Mouse (Mus musculus): ENCODE data around the gene Spr.
"Not testable (repeated sequence)": the region's sequence is repeated elsewhere in the genome, so short reads cannot be mapped to it uniquely, and the experiment has no call there.

The Spr gene

DNA sequence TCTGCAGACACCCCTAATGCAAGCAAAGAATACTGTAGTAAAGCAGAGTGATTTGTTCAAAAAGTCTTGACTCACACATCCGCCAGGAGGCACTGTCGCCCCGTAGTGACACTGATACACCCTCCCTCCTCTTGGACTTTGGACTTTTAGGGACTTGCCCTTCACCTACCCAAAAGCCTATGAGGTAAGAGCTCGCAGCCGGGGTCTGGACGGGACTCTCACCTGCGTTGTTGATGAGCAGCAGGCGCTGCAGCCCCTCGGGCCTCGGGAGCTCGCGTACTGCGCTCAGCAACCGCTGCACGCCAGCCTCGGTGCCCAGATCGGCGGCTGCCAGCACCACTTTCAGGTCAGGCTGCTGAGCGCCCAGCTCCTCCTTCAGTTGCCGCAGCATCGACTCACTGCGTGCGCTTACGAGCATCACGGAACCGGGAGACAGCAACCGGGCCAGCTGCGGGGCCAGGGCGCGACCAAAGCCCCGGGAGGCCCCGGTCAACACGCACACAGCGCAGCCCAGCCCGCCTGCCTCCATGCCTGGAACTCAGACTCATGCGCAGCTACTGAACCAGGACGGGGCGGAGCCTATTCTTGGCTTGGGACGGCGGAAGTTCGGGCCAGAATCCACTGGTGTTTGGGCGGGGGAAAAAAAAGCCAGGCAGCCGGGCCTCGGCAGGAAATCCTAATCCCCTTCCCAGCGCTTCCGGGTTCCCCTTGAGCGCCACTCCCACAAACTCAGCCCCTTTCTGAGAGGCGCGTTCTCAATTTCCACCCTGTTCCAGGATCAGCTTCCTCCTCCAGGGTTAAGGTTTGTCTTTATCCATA, at the start of gene Spr:
Spr (minus strand) TSS at position 550 of the 819 bp plus-strand sequence.
- in situ Hi-C loops (cut with MboI, MseI), result no loop called here

DNA sequence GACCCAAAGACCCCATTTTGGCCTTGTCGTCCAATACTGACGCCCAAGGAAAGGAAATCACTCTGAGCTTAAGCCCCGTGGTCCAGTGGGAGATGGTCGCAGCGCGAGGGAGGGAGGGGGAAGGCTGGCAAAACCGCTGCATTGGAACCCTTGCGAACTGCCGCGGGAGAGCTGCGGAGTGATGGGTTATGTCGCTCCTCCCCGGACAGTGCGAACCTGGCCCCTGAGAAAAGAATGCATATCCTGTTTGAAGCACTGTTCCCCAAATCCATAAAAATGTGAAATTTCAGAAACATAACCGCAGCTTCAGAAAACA, 49.1 kb upstream of the Spr start:
- in situ Hi-C loops (cut with MboI, MseI), result loop anchor here in 1 of 2 experiments (5.0 kb wide), 1 partner anchor 59 kb away; no protein-coding TSS in a partner anchor

DNA sequence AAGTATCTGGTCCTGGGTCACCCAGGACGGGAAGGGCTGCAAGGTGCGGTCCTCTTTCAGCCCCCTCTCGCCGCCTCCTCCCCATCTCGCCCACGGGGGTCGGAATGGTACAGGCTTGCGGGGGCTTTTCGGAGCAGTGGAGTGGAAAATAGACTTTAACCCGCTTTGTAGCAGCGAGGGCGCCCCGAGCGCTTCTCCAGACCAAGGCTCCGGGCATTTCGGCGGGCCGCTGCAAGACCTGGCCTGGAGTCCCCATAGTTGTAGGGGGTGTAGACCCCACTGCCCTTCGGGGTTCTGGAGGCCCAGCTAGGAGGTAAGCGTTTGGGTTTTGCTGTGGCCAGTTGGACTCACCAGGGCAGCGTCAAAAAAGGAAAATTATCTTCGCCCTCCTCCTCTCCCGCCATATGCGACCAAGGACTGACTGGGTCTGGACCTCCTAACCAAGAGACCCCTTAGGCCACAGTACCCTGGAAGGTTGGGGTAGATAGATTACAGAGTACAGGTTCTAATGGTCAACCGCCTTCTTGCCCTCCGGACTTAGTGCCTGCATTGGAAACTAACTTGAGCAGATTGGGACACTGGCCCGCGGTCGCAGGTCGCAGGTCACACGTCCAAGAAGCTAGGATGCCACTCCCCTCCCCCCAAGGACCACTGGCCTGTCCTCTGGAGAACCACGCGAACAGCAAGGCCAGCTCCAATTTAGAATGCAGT, 48.6 kb upstream of the Spr start:
- in situ Hi-C loops (cut with MboI, MseI), result loop anchor here in 1 of 2 experiments (5.0 kb wide), 1 partner anchor 59 kb away; no protein-coding TSS in a partner anchor

DNA sequence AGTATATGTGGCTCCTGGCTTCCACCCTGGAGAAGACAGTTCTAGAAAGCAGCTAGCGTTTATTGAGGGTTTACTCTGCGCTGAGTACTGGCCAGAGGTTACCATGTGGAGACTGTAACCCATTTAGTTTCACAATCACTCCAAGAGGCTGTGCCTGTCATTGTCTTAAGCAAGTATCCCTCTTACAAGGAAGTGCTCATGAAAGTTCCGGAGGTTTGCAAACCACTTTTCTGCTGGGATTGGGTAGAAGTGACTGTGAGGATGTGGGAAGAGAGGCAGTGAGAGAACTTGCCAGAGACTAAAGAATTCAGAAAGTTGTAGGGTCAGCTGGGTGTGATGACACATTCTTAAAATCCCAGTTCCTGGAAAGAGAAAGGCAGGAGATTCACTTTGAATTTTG, 46.4 kb upstream of the Spr start:
- in situ Hi-C loops (cut with MboI, MseI), result no loop called here

DNA sequence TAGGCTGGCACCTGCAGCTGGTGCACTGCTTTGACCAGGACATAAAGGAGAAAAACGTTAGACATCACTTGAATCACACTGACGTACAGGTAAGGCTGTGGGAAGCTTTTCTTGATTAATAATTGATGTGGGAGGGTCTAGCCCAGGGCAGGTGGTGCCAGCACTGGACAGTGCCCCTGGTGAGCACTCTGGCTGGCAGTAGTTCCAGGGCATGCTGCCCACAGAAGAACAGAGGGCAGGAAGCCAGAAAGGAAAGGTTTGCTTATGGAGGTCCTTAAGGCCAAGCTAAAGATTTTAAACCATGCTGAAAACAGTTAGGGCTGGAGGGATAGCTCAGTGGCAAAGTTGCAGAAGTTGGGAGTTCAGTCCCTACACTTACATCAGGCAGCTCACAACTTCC, 42.5 kb upstream of the Spr start:
- in situ Hi-C loops (cut with MboI, MseI), result no loop called here

DNA sequence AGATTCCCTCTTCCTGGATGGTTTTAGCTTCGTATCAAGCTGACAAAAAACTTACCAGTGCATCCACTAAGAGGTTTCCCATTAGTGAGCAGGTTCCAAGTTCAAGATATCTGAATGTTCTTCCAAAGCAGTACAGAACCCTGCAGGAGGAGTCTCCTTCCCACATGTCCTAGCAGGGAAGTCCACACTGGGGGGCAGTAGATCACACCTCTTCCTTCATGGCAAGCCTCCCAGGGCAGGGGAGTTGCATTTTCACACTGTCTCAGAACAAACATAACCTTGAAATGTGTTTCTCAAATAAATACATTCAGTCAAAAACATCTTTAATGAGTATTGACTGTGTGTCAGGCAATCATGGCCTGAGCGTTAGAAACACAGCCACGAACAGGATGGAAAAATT, 42.0 kb upstream of the Spr start:
- in situ Hi-C loops (cut with MboI, MseI), result no loop called here

DNA sequence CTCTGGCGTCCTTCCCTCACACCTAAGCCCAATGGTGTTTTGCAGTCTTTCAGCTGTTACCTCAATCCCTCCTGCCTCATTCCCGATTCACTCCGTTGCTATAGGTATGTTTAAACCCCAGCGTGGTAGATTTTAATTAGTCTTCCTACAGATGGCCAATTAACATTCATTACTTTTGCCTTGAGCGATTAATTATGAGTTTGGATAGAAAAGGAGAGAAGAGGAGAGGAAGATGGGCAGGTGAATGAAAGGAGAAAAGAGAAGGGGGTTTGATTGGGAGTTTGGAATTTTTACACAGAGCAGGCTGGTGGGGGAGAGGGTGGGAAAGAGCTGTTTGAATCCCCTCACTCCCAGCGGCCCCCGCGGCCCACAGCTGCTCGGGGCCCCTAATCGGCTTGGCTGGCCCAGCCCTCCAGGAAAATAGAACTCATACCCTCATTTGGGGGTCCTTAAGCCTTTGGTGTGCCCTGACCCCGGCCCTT, 27.9 kb upstream of the Spr start:
- in situ Hi-C loops (cut with MboI, MseI), result no loop called here

DNA sequence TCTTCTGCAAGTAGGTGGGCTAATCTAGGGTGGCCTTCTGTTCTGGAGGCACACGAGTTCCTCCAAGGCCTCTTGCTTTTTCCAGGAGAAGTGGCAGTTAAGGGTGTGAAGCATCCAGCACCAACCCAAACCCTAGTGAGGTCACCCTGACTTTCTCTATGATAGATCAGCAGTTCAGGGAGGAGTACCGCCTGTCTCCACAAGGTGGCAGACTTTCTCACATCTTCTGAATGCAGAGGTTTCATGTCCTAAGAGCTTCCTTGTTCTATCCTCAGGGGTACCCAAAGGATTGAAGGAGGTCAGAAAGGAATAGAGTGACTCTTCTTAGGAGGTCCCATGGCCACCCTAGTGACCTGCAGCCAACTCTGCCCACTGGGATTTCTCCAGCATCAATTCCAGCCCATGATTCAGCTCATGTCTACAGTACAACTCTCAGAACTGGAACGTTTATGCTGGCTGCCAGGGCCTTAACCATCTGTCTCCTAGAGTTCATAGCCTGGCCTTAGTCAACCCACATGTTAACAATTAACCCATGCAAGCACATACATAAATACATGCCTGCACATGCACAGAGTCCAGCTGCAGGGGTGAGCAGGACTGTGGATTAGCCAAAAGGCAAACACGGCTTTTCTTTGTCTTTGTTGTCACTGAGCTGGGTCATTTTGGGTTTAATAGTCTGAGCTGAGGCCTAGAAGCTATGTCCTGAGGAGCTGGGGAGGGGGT, 22.8 kb upstream of the Spr start:
- in situ Hi-C loops (cut with MboI, MseI), result no loop called here

DNA sequence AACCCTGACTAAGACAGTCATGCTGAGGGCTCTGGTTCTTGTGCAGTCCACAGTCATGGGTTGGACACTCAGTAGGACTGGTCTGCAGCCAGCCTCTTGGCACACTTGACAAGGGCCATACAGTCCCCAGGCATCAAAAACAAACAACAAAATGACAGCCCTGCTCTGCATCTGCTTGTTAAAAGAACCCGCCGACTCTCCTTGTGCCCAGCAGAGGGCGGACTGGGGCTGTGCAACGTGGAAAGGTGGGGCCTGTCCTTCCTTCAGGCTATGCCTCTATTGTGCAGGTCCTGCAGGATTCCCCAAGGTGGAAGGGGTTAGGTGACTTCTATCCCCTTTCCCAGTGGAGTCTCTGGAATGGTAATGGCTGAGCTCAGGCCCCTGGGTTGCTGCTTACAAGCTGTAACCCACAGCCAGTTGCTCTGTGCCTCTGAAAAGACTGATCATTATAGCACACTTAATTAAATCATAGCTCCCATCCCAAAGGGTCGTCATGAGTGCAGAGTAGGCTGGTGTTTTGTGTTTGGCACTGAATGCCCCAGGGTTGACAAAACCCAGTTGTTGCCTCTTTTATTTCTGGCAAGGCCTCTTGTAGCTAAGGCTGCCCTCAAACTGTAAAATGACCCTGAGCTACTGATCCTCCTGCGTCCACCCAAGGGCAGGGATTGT, 21.7 kb upstream of the Spr start:
- in situ Hi-C loops (cut with MboI, MseI), result not testable (repeated sequence)

DNA sequence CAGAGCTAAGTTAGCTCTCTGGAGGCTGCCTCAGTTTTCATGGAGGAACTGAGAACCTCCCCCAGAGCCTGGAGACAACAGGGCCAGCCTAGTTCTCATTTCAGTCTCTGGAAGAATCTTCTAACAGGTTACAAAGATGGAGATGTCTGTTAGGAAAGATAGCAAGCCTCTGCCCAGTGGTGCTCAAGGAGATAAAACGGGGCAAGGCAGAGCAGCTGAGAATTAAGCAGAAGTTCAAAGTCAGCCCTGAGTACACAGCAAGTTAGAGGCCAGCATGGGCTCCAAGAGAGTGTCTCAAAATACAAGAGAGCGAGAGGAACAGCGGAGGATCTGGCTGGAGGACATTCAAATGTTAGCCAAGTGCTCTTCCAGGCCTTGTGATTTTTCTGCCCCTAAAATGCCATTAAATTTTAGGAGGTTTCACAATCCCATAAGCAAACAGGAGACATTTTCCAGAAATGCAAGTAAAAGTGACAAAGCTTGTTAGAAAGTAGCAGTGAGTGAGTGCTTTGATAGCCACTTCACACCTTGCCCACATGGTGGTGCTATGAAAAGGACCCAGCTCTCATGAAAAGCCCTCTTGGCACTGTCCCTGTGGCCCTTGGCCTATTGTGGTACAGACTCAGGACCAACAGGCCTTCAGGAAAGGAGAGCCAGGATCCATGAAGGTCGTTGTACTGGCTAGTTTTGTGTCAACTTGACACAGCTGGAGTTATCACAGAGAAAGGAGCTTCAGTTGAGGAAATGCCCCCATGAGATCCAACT, 20.7 kb upstream of the Spr start:
- in situ Hi-C loops (cut with MboI, MseI), result not testable (repeated sequence)

DNA sequence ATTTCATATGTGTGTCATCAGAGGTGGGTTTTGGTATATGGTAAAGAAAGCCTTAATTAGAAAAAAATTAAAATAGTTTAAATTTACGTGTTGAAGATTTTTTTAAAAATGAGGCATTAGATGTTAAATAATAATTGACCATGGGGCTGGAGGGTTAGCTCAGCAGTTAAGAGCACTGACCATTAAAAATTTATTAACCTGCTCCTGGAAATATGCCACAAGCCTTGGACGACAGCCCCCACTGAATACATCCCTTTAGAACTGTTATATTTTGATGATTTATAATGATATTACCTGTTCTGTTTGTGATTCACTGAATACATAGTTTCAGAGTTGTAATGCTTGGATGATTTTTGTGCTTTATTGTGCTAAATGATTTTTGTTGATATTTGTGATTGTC, 19.0 kb upstream of the Spr start:
- in situ Hi-C loops (cut with MboI, MseI), result not testable (repeated sequence)

DNA sequence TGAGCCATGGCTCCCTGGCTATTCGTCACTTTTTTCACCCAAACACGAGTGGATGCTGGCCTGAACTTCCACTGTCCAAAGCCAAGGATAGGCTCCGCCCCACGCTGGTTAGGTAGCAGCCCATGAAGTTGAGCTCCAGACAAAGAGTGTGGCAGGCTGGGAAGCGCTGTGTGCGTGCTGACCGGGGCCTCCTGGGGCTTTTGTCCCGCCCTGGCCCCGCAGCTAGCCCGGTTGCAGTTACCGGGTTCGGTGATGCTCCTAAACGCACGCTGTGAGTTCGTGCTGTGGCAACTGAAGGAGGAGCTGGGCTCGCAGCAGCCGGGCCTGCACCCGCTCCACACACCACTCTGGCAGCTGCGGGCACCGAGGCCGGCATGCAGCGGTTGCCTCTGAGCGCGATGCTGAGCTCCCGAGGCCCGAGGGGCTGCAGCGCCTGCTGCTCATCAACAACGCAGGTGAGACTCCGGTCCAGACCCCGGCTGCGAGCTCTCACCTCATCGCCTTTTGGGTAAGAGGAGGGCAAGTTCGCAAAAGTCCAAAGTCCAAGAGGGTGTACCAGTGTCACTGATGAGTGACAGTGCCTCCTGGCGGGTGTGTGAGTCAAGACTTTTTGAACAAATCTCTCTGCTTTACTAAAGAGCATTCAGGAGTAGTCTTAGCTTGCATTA, 17.4 kb upstream of the Spr start:
- in situ Hi-C loops (cut with MboI, MseI), result no loop called here

DNA sequence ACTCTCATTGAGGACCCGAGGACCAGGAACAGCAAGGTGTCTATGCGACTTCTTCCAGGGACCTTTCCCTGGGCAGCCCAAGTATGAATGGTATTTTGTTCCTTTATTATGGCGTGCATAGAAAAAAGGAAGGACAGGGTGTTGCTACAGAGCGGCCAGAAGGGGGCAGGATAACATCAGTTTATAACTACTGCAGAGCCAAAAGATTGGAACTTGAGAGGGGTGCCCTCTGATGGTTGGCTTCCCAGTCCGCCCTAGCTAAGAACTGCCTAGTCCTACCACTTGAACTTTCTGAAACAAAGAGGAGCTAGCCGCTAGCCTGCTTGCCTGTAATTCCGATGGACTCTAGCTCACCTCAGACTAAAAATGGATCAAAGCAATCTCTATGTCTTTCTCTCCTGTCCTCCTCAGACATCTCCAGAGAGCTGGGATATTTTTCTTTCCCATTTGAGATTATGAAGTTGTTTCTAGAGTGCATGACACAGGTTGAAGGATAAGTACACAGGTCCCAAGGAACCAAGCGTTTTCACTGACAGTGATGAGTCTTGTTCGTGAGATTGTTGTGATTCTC, 16.5 kb upstream of the Spr start:
- in situ Hi-C loops (cut with MboI, MseI), result no loop called here

DNA sequence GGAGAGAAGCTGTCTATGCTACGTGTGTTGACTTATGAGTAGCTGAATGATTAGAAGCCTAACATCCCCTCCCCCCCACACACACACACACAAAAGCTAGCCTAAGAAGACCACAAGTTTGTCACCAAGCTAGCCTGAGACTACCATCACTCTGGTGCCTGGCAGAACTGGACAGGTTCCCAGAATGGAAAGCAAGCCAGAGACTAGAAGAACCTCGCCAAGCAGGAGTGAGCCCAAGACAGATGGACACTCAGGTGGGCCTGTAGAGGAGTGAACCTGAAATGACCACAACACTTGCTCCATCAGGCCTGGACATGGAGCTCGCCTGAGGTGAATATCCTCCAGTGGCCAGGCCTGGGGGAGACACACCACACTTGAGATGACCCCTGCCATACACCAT, 12.8 kb upstream of the Spr start:
- in situ Hi-C loops (cut with MboI, MseI), result no loop called here

DNA sequence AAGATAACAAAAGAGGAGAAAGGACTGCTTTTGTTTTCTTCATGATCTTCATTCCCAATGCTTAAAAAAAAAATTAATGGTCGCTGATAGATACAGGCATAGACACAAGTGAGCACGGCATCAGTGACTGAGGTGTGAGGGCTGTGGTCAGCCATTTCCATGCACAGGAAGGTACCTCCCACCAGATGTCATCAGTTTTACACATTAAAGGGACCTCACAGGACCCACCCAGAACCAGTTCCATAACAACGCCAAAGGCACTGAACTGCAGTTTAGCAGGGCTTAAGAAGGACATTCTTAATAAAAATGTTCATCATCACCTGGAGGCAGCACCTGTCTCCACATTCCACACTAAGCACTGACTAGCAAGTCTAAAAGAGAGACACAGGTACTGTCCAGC, 10.1 kb upstream of the Spr start:
- in situ Hi-C loops (cut with MboI, MseI), result loop anchor here in 1 of 2 experiments (5.0 kb wide), 1 partner anchor 260 kb away; no protein-coding TSS in a partner anchor

DNA sequence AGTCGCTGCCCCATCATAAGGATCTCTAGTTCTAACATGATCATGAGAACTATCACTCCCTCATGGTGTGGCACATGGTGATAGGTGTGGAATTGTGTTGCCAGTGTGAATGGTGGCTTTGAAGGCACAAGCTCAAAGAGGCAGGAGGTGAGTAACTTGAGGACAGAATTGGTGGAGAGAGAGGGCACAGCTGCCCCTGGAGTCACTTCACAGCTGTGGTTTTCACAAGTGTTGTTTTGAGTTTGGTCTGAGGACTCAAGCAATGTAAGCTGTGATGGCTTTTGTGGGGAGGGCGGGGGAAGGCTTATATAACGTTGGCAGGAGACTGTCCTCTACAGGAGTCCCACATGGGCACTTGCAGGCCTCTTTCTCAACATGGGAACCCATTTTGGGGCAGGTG, 6.9 kb upstream of the Spr start:
- in situ Hi-C loops (cut with MboI, MseI), result no loop called here

DNA sequence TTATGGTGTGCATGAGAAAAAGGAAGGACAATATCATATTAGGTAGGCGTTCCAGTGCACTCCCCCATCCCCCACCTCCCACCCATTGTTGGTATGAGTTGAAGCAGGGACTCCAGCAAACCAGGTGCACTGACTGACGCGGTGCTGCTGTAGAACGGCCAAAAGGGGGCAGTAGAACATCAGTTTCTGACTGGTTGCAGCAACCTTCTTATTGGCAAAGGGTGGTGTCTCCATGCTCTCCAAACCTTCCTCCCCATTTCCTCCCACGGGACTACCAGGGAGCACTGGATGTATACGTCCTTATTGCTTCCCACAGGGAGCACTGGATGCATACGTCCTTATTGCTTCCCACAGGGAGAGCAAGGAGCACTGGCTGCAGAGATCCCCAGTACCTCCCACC, 3.4 kb upstream of the Spr start:
- in situ Hi-C loops (cut with MboI, MseI), result not testable (repeated sequence)

DNA sequence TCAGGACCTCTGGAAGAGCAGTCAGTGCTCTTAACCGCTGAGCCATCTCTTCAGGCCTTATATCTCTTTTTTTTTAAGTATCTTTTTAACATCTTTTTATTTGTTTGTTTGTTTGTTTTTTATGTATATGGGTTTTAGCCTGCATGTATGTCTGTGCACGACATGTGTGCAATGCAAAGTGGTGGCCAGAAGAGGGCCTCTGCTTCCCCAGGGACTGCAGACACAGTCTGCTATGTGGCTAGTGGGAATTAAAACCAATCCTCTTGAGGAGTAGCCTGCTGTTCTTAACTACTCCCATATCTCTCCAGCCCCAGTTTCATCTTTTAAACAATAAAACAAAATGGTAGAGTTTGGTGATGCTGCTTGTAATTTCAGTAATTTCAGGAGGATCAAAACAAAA, 2.0 kb upstream of the Spr start:
- in situ Hi-C loops (cut with MboI, MseI), result no loop called here

DNA sequence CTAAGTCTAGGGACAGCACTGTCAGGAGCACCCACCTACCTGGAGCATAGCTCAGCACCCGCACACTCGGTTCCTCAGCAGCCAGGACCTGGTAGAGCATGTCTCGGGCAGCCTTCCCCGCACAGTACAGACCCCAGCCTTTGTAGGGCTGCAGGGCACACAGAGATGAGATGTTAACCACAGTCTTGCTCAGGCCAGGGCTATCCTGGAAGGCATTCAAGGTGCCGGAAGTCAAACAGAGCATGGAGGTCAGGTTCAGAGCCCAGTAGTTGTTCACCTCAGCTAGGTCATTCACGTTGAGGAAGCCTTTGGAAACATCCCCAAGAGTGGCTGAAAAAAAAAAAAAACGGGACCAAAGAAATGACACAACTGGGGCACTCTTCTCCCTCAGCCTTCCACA, 782 bp downstream of the Spr start:
- in situ Hi-C loops (cut with MboI, MseI), result not testable (repeated sequence)

DNA sequence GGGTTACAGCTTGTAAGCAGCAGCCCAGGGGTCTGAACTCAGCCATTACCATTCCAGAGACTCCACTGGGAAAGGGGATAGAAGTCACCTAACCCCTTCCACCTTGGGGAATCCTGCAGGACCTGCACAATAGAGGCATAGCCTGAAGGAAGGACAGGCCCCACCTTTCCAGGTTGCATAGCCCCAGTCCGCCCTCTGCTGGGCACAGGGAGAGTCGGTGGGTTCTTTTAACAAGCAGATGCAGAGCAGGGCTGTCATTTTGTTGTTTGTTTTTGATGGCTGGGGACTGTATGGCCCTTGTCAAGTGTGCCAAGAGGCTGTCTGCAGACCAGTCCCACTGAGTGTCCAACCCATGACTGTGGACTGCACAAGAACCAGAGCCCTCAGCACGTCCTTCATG, 4.8 kb downstream of the Spr start:
- in situ Hi-C loops (cut with MboI, MseI), result loop anchor here in 1 of 2 experiments (5.0 kb wide), 1 partner anchor 95 kb away; no protein-coding TSS in a partner anchor
